Mouse (Mus musculus) lung, postnatal 10 days (tissue): ENCODE measurements around the gene E130309D02Rik.

Experiments used
- DNase-seq: peaks from one replicate; pipeline ENCODE4 v3.0.0; 2021

E130309D02Rik gene

DNA sequence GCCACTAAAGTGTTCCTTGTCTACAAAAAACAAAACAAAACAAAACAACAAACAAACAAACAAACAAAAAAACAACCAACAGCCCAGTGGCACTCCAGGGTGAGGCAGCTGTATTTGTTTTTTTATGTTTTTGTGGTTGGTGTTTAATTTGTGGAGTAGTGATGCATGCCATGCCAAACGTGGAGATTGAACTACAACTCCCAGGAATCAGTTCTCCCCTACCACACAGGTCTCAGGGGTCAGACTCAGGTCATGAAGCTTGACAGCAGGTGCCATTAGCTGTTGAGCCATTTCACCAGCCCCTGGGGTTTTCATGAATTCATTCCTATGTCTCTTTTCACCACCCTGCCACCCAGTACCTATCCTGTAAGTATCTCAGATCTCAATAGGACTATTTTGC lies 49.8 kb downstream of the E130309D02Rik start:
- no peak for DNase-seq

DNA sequence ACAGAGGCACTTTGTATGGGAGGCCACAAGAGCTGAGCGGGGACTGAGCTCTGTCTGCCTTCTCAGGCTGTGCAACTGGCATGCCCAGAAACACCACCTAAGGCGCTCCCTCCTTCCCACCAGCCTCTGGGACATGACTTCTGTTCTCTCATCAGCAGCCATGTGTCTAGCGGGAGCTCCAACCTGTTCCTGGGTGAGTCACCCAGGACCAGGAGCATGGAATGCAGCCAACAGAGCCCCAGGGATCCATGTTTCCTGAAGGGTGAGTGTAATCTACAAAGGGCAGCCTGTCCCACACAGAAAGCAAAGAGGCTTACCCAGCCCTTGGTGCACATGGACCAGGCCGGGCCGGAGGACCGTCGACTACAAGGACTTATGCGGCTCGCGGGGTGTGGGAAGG lies 50.5 kb downstream of the E130309D02Rik start:
- no peak for DNase-seq

DNA sequence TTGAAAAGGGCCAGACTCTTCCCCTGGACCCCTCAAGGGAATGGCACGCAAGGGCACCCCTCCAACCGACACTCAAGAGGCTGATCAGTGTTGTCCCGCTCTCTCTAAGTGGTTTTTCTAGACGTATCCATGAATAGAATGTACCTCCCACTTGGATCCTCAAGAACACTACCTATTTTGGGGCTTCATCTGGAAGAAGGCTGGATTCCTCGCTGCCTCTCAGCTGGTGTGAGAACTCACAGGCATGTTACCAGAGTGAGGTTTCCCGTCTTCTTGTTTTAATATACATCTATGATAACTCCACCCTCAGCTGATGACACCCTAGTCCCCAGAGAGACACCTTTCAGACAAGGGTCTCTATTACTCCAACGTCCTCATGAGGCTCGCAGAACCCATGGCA lies 53.5 kb downstream of the E130309D02Rik start:
- DNase-seq = no peak

DNA sequence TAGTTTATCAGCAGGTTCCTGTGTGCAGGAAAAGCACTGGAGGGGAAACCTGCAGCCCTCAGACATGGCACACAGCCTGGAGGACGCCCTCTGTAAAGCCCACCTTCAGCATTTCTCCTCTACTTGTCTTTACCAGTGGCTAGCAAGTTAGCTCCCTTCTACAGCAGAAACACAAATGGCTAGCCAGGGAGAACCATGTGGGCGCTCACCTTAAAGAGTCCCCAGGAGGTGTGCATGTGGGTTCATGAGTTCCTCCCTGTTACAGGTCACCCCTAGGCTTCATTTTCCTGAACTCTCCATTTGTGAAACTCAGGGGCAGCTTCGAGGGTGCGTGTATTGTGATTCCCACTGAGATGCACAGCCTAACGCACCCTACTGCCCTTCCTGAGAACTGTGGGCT lies 59.4 kb downstream of the E130309D02Rik start:
- DNase-seq = no peak

DNA sequence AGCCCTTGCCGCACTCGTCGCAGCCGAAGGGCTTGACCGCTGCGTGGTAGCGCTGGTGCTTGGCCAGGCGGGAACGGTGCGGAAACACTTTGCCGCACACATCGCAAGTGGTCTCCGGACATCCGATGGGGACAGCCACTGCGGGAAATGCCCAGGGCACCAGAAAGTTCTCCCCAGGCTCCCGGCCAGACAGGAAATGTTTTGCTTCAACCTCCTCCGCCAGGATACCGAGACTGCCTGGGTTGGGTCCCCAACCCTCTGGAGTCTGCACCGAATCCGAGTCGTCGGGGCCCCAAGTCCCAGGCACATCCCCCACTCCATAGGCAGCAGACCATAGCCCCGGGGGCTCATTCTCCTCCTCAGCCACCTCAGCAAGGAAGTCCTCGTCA lies 60.0 kb downstream of the E130309D02Rik start:
- DNase-seq = peak; percentile 13

DNA sequence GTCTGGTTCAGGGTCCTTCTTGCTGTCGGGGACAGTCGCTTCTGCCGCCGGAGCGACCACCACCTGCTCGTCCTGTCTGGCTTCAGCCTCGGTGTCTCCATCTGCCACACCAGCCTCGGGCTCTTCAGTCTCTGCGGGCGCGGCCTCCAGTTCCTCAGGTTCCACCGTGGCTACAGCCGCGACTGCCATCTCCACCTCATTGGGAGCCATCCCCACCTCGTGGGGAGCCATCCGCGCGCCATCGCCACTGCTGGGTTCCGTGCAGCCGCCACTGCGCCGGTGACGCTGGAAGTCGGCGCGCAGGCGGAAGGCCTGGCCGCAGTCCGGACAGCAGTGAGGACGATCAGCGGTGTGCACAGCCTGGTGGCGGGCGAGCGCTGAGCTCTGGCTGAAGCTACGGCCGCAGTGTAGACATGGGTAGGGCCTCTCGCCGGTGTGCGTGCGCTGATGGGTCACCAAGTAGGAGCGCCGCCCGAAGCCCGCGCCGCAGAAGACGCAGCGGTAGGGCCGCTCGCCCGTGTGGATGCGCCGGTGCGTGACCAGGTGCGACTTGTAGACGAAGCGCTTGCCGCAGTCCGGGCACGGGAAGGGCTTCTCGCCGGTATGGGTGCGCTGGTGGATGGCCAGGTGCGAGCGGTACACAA lies 60.6 kb downstream of the E130309D02Rik start:
- no peak for DNase-seq

DNA sequence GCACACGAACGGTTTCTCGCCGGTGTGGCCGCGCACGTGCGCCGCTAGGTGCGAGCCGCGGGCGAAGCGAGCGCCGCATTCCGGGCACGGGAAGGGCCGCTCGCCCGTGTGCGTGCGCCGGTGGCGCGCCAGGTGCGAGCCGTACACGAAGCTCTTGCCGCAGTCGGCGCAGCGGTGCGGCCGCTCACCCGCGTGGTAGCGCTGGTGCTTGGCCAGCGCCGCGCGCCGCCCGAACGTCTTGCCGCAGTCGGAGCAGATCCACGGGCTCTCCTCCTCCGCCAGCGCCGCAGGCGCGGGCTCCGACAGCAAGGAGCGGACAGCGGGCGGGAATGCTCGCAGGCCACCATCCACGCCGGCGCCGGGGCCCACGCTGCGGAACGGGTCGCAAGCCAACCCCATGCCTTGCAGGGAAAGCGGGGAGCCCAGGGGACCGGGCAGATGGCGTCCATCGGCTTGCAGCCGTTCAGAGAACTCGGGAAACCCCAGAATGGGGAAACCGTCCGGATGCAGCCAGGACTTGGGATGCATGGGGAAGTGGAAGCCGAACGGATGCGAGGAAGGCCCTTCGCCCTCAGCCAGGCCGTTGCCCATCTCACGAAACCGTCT lies 61.2 kb downstream of the E130309D02Rik start:
- DNase-seq = no peak

DNA sequence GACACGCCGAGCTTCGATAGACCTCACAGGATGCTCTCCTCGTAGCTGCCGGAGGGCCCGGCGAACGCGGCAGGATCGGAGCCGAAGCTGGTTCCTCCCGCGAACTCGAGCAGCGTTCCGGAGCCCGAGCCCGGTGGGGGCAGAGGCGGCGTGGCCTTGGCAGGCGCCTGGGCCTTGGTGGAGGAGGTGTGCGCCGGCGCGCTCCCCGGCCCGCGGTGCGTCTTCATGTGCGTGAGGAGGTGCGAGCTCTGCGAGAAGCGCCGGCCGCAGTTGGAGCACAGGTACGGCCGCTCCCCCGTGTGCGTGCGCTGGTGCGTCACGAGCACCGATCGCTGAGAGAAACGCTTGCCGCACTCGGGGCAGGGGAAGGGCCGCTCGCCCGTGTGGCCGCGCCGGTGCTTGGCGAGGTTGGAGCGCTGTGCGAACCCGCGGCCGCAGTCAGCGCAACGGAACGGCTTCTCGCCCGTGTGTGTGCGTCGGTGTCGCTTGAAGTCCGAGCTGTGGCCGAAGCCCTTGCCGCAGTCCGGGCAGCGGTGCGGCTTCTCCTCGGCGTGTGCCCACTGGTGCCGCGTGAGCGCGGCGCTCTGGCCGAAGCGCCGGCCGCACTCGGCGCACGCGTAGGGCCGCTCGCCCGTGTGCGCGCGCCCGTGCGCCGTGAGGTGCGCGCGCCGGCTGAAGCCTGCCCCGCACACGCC lies 61.8 kb downstream of the E130309D02Rik start:
- no peak for DNase-seq

DNA sequence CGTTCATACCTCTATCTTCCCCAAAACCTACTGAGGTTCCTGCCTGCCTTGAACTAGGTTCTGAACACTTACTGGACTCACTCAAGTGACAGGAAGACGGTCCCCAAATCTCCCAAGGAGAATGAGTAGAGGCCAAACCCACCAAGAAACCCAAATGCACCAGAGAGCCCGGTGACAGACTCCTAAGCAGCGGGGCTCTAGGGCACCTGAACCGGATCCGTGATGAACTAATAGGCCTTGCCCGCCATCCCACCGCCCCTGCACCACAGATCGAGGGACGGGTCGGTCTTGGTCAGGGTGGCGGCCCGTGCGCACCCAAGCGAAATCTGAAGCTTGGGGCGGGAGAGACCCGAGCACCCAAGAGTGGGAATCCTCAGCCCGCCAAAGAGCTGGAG lies 62.4 kb downstream of the E130309D02Rik start:
- no peak for DNase-seq

DNA sequence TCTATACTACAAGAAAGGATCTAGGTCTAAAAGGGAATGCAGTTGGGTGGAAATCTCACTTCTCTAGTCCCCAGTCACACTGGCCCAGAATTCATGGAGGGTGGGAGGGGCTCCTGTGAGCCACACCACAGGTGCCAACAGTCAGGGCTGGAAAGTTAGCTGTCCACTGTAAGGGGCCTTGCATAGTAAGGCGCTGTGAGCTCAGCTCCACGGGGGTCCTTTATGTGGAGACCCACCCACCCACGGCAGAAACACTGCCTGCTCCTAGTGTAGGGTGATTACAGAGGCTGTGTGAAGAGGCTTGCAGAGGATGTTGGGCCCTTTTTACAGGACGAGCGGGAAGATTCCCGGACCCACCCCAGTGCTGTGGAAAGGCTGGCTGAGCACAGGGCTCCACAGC lies 63.1 kb downstream of the E130309D02Rik start:
- DNase-seq = no peak
